Mouse (Mus musculus) cerebellum, adult 9-11 months (tissue): ENCODE results near the gene Cyb5rl.

Experiments used
- DNase-seq: peaks from one replicate; pipeline ENCODE4 v3.0.0; 2022

The Cyb5rl gene

DNA sequence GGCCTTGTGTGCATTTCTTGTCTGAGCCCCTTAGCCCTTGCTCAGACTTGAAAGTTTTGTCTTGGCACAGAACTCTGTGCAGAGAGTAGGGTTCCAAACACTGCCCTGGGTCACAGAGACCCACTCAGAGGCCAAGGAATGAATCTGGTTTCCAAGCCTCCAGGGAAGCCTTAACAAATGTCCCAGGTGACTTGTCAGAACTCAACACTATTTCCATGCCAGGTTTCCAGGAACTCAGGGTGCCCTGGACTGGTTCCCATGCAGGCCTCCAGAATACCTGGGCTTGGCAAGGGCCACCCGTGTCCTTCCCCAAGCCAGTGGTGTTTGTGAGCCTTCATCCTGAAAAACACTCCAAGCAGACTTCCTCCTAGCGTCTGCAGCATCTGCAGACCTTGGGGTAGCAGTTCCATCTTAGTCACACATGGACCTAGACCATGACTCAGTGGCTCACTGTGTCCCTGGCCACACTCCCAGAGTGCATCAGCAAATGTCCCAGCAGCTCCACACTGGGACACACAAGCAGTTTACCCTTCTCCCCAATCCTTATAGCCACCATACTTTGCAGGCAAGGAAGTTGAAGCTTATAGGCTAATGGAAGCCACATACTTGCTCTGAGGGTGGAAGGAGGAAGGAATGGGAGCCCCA is 51.1 kb downstream of the Cyb5rl start:
- no peak for DNase-seq

GRCm38 (mm10) chr4:107119056-107119455 is 52.3 kb downstream of the Cyb5rl start:
- no peak for DNase-seq

DNA sequence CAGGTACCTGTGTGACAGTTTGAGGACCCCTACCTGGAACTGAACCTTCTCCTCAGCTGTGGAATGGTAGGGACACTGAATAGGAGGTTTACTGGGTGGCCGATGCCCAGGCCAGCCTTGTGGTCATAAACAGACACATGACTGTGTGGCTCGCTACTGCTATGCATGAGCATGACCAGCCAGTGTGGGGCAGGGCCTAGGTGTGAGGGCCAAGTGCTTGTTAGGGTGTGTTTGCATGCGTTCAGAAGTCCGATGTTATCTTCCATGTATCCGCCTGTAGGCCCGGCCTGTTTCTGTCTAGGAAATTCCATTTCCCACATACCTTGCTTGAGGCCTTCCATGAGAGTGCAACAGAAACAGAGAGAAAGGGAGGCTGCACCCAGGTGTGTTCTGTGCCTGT is 53.9 kb downstream of the Cyb5rl start:
- DNase-seq, result no peak

DNA sequence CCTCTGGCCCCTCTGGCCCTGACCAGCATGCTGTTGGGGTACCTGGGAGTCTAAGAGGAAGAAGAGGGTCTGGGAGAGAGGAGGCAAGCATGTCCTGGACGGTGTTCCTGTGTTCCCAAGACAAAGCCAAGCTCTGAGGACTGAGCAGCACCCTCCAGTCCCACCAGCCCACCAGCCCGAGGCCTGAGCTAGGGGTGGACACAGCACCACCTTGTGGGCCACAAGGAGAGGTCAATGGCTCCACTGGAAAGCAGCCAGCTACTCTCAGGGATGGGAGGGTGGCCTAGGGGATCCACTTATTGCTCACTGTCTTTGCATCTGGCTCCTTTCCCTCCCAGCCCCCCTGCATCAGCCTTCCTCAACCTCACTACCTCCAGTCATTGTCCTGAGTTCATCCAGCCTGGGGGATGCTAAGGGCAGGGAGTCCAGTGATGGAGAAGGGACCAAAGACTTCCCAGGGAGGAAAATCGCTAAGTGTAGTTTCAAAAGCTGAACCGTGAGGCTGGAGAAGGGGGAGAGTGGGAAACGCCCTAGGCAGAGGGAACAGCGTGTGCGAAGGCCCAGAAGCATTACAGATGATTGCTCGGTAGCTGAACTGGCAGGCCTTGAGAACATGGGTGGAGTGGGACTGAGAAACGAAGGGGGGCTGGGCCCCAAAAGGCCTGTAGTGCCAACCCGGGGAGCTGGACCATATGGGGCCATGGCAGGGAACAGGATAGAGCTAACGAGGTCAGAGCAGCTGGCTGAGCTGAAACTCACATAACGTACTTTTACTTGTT is 54.6 kb downstream of the Cyb5rl start:
- no peak for DNase-seq

DNA sequence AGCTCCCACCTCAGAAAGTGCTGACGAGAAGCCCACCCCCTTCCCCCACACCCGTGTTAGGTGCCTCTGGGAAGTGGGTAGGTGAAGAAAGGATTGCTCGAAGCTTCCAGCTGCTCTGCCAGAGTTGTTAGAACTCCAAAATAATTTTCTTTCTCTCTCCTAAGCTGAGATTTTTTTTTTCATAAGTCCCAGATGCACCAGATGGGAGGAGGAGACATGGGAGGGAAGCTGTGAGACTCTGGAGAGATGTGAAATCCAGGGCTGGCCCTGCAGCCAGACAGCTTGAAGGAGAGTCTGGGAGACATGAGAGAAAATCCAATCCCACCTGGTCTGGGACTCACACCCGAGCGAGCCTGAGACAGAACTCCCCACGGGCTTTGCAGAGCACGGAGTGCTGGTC is 57.6 kb downstream of the Cyb5rl start:
- DNase-seq, result no peak

- no peak for DNase-seq
Measured at GRCm38 (mm10) chr4:107125101-107125500, 58.3 kb downstream of the Cyb5rl start.

DNA sequence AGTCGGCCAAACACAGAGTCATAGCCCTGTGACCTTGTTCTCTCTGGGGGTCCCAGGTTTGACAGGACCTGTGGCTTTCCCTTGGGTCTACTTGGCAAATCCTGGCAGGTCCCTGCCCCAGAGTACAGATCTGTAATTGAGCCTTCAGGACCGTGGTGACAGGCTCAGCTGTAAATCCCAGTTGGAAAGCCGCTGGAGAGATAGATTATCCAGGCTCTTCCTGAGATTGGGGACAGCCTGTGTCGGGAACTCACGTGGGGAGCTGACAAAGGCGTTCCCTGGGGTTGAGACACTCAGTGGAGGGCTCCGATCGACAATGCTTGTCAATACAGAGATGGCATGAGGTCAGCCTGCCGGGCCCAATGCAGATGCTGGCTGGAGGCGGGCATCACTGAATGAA is 59.6 kb downstream of the Cyb5rl start:
- no peak for DNase-seq

DNA sequence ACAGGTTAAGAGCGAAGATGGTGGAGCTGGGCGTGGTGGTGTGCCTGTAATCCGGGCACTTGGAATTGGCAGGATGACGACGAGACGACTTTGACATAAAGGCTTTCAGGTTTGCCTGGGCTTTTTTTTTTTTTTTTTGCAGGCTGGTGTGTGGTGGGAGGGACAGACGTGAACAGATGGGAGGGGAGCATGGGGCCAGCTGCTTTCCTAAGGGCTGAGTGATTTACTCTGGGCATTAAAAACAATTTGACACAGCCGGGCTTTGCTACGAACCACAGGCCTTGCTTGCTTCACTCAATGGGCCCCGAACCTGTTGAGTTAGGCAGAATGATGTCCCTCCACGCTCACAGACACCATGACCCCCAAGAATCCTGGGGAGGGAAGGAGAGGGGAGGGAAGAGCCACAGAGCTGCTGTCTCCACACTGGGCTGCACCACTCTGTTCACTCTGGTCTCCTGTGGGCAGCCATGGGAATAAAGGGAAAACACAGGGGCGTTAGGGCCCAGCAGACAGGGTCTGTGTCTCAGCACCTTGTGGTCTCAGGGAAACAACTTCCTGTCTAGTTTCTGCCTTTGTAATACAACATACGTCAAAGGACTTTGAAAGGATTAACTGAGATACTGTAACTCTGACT is 60.2 kb downstream of the Cyb5rl start:
- DNase-seq, result no peak

GRCm38 (mm10) chr4:107127901-107128669 is 61.3 kb downstream of the Cyb5rl start:
- DNase-seq, result peak; percentile 59

GRCm38 (mm10) chr4:107129373-107129772 is 62.6 kb downstream of the Cyb5rl start:
- DNase-seq, result no peak

DNA sequence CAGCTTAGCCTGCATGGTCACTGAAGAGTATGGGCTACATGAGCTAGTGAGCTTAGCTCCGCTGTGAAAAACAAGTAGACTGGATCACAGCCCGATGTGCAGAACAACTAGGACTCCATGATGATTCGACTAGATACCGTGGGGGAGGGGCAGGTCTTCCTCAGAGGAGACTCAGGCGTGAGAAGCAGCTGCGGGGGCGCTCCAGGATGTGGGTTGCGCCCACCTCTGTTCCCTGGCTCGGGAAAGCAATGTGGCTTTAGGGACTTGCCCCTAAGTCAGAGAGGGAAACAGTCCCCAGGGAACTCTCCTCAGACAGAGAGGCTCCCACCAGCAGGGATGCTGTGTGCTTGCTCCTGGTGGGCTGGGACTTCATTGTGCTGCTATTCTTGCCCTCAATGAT is 63.7 kb downstream of the Cyb5rl start:
- no peak for DNase-seq

GRCm38 (mm10) chr4:107134891-107135290 is 68.1 kb downstream of the Cyb5rl start:
- no peak for DNase-seq

DNA sequence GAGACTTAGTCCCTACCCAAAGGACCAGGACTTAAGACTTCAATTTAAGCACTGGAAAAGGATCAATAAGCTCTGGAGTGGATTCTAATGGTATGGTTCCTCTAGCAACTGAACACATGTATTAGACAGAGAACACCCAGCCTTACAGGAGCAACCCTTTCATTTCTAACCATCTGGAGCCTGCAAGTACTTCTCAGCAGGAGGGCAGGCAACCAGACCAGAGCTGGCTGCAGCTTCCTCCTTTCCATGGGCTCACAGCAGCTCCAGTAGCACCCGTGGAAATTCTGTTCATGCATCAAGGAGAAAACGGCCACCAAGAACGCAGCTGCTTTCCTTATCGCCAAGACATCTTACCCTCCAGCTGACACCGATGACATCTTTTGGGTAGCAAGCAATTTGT is 68.9 kb downstream of the Cyb5rl start:
- DNase-seq, result no peak

DNA sequence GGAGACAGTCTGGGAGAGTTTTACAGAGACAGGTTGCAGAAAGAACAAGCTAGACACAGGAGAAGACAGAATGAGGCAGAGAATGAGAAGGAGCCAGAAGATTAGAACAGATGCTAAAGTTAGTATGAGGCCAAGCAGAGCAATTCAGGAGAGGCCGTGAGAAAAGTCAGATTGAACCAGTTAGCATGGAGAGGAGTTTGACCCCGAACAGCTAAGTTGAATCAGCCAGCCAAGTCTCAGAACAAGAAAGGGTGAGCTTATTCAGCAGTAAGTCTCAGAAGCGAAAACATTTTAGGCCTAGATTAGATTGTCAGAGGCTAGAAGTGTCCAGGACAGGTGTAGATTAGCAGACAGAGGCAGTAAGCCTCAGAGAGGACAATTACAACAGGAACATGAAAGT is 69.7 kb downstream of the Cyb5rl start:
- DNase-seq, result no peak
